Mouse (Mus musculus) CH12.LX (cell line): Measurements from ENCODE around the gene Gm11361.

ENCODE experiments used
- CTCF ChIP-seq, 2 experiments: IDR thresholded peaks in 1 of 2; conservative IDR thresholded peaks in 1 of 2; 2 replicates each; pipeline ENCODE4 v1.5.1; 2011 to 2012; ENCODE audit warnings: low read depth in 2 of 2, low read length in 2 of 2, improper control_type of control experiment in 1 of 2, inconsistent platforms in 1 of 2, mild to moderate bottlenecking in 1 of 2, moderate library complexity in 1 of 2
- EP300 ChIP-seq: IDR thresholded peaks from 2 replicates; pipeline ENCODE4 v1.6.1; 2011; ENCODE audit warnings: low read length, improper control_type of control experiment

DNA sequence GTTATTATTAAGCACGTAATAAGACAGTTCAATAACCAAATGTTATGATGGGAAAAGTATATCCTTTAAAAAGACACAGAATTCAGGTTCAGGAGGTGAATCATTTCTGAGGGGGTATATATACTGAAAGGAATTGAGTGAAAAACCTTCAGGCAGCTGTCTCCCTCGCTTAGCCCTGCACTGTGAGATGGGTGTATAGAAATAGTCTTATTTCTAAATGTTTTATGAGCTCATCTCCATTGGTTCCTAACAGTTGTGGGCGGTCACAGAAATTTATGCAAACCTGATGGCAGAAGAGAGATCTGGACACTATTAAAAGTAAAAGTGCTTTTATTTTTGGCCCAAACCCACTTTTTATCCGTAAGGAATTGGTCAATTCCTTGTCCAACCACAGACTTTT, 36.9 kb downstream of the Gm11361 start:
- TF ChIP-seq CTCF (conservative IDR thresholded peaks at IDR 0.05 in 1 of 2, IDR thresholded peaks at IDR 0.05 in 1 of 2; ENCODE audit: low read depth in 2 of 2, low read length in 2 of 2) (no peak), EP300 (no peak)
